Mouse (Mus musculus) bone marrow, adult 2 months (tissue): ENCODE measurements around the gene Mab21l1. TPM values are rescaled to one million over a fixed set of nuclear protein-coding genes. Genes with fewer than 3 reads are reported as not detected.

ENCODE experiments used
- H3K27ac ChIP-seq: fragments of 200-500 bp; 2 replicates; pipeline ENCODE4 v1.5.1; 2012; ENCODE audit warnings: low read depth, mild to moderate bottlenecking, control low read depth, inconsistent platforms, low read length; ENCODE audit not compliant: control insufficient read depth, poor library complexity, insufficient read depth
- H3K4me1 ChIP-seq: fragments of 200-500 bp; 2 replicates; pipeline ENCODE4 v1.6.1; 2011; ENCODE audit warnings: low read length; ENCODE audit not compliant: control insufficient read depth, insufficient read depth
- H3K4me3 ChIP-seq: fragments of 200-500 bp; replicated peaks from 2 replicates; pipeline ENCODE3; 2011; ENCODE audit warnings: mild to moderate bottlenecking, low read depth, low read length, control low read depth; ENCODE audit not compliant: control insufficient read depth
- CTCF ChIP-seq: fragments of 200-500 bp; IDR thresholded peaks from 2 replicates; pipeline ENCODE4 v1.5.1; 2011; ENCODE audit warnings: low read length, control low read depth; ENCODE audit not compliant: control insufficient read depth, insufficient read depth
- POLR2A ChIP-seq: fragments of 200-500 bp; IDR thresholded peaks from 2 replicates; pipeline ENCODE4 v1.6.1; 2011; ENCODE audit warnings: low read depth, mild to moderate bottlenecking, control low read depth, low read length, borderline replicate concordance; ENCODE audit not compliant: control insufficient read depth
- WGBS: fragments of 180-500 bp; shearing (Covaris S2); methylation state at CpG from one replicate; pipeline ENCODE4 v1.1.7; 2018; 5-methylcytosine and 5-hydroxymethylcytosine counted together
- polyA plus RNA-seq: library from polyadenylated mRNA; stranded (reverse); fragments of >200 nt; gene quantifications from 2 replicates; pipeline ENCODE4 v1.2.4, GENCODE M21; 2011; ENCODE audit warnings: low replicate concordance; ENCODE audit not compliant: missing spikeins, insufficient read depth, insufficient read length

Mab21l1 gene
- polyA plus RNA-seq, 1 experiment, result not detected

DNA sequence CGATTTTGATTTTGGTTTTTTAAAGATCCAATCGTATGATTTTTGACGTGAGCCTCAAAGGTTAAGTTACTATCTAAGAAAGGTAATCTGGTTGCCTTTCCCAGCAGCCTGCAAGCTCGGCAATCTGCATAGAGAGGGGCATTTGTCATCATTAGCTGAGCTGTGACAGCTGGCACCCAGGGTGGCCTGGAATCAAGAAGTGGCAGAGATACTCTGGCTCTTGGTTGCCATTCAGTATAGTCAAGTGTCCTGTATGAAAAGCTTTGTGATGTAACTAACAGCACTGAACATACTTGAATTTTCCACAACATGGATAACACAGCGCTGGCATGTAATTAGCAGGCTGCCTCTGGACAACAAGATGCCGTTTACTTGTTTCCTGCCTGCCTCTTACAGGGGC is 8.1 kb upstream of the Mab21l1 start:
- 80% methylated on average over 6 of the region's 6 CpGs for WGBS
- Histone ChIP-seq H3K27ac (no peak overlapping the region), H3K4me3 (no peak overlapping the region), H3K4me1 (no peaks in the 10 kb centered on the region)
- TF ChIP-seq CTCF (no peak), POLR2A (no peak)

DNA sequence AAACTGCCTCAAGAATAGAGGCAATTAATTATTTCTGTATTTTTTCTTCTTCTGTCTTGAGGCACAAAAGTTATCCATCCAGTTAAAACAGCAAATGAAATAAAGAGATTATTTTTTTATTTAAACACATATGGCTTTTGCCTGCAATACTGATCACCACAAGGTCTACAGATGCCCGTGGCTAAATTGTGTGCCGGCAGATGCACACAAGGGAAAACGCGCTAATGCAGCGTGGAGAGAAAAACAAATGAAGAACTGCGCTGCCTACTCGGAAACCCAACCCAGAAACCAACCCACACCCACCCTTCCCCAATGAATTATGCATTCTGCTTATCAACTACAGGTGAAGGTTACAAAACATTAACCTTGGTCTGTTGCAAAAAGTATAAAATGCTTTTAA is 7.1 kb upstream of the Mab21l1 start:
- no peaks in the 10 kb centered on the region for H3K4me1 ChIP-seq
- no peak overlapping the region for H3K27ac ChIP-seq
- H3K4me3 ChIP-seq, result no peak overlapping the region
- WGBS, result 83% methylated on average over 7 of the region's 7 CpGs
- TF ChIP-seq CTCF (no peak), POLR2A (no peak)

DNA sequence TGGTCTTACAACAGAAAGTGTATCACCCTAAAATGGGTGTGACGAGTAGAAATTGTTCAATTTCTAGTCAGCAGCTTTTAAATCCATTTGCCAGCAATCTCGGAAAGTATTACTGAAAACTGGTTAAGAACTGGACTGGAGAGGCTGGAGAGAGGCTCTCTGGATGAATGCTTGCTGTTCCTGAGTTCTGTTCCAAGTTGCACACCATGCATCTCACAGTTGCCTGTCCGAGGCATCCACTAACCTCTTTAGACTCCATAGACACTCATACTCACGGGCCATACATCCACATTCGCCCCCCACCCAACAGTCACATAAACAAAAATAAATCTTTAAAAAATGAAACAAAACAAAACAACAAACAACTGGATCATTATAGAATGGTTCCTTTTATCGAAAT is 6.6 kb upstream of the Mab21l1 start:
- whole genome bisulfite sequencing, result 77% methylated on average over 6 of the region's 6 CpGs
- Histone ChIP-seq H3K27ac (no peak overlapping the region), H3K4me3 (no peak overlapping the region), H3K4me1 (no peaks in the 10 kb centered on the region)
- TF ChIP-seq POLR2A (no peak), CTCF (no peak)

DNA sequence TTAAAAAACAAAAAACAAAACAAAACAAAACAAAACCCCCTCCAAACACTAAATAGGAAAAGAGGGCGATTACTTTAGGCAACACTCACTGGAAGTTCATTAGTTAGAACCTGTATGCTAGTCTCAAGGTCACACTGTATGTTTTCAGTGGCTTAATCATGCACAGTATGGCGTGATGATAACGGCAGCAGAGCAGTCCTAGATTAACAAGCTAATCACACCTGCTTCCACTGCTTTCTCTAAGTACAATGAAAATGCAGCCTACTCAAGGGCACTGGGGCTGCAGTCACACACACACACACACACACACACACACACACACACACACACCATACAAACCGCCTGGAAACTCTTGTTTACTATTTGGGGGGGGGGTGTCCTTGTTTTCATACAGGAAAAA is 4.8 kb upstream of the Mab21l1 start:
- WGBS, result 67% methylated on average over 4 of the region's 4 CpGs
- Histone ChIP-seq H3K4me1 (no peaks in the 10 kb centered on the region), H3K4me3 (no peak overlapping the region), H3K27ac (no peak overlapping the region)
- TF ChIP-seq POLR2A, result no peak
- no peak for TF ChIP-seq CTCF

DNA sequence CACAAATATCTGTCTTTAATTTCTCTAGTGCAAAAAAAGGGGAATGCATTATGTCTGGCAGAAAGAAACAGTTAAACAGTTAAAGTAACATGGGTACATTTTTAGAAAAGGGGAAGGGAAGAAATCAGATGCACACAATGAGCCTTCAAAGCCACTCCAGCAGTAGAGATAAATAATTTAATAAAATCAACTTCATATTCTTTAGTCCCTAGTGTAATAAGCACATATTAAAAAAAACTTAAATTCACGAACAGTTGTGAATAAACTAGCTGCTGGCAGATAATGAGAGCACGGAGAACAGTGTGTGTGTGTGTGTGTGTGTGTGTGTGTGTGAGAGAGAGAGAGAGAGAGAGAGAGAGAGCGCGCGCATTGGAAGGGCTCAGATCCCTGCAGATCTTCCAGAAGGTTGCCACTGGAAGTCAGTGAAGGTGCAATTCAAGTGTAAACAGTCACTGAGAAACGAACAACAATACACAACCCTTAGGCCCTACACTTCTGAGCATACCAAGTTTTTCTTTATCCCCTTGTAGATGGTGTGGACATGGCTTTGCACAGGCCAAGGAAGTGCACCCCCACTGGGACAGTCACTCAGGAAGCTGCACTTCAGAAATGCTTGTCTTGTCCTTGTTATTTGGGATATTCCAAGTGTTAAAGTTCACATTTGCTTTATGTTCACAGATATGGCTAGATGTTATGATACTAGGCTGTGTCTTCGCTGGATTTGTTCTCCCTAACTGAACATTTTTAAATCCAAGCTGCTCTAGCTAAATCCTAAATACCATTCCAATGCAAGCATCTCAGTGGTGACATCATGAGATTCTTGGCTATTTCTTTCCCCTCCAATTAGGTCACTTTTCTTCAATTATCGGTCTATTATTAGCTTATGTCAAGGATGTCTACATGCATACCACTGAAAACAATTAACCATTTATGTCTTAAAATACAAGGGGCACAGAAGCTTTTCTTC is 3.3 kb upstream of the Mab21l1 start:
- TF ChIP-seq CTCF (no peak), POLR2A (no peak)
- no peak overlapping the region for H3K27ac ChIP-seq
- H3K4me1 ChIP-seq, result no peaks in the 10 kb centered on the region
- no peak overlapping the region for H3K4me3 ChIP-seq
- 83% methylated on average over 8 of the region's 8 CpGs for whole genome bisulfite sequencing

DNA sequence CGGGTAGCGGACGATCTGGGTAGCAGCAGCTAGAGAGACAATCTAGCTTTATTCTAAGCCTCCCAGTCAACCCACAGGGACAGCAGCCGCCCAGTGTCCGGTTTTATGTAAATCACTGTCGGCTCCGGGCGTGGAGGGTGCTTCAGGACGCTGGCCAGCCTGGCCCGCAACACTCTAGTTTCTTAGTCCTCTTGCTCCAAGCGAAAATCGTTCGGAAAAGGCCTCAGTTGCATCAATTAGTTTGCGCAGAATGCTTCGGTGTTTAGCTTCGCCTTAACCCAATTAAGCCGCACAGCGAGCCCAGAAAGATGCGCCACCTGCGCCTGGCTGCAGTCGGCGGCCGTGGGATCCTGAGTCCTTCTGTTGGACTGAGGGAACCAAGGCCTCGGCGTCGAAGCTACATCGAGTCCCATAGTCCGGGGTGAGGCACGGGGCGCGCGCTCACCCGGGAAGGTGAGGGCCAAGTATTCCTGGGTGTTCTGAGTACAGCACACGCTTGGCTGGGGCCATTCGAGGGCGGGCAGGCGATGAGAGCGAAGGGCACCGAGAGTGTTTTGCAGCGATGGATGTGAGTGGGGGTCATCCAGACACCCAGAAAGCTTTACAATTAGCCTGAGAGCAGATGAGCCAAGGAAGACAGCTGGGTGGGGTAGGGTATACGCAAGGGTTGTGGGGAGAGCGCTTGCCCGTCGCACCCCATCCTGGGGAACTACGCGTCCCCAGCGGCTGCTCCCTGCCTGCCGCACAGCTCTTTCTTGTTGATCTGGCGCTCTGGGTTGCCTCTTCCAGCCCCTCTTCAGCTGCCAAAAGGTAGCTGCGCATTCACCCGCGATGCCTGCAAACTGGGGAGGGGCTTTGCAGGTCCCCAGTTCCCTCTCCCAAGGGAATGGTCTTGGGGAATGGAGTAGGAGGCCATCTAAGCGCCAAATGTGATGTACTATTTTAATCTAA is 1.9 kb upstream of the Mab21l1 start:
- H3K27ac ChIP-seq, result no peak overlapping the region
- H3K4me1 ChIP-seq, result no peaks in the 10 kb centered on the region; the same call in 1 of the 2 replicates
- 16% methylated on average over 53 of the region's 53 CpGs for WGBS
- no peak for TF ChIP-seq POLR2A
- TF ChIP-seq CTCF, result no peak
- no peak overlapping the region for H3K4me3 ChIP-seq

DNA sequence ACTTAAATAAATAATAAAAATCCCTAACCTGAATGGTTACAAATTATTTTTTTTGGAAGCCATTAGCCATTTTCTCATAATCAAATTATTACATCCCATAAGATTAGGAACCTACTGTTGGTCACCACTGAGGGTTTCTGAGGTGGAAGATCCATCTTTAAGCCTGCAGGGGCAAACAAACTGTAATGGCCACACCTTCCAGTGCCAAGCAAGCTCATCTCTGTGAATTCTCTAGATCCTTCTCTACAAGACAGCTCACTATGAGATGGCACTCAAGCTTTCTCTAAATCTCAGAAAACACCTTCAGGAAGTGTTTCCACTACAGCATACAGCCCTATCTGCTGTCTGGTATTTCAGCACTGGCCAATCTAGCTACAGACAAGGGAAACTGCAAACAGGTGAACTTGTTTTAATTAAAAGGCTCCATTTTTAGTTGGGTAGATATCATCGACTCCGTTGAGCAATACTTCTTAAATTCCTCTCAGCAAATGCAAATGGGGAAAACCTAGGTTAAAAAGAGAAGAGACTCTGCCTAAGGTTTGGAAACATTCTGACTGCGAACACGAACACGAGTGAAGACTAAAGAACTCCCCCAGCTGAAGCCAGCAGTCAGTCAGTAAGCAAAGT is 768 bp upstream of the Mab21l1 start:
- 42% methylated on average over 5 of the region's 5 CpGs for WGBS

DNA sequence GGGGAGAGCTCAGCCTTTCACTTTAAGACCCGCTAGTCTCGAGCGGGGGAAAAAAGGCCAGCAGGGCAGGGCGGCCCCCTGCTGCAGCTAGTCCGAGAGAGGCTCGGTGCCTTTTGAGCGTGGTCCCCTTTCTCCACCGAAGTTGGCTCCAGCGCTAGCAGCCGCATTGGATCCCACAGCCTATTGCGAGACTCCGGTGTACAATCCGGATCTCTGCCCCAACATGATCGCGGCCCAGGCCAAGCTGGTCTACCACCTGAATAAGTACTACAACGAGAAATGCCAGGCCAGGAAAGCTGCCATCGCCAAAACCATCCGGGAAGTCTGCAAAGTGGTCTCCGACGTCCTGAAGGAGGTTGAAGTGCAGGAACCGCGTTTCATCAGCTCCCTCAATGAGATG is 461 bp downstream of the Mab21l1 start:
- no peak overlapping the region for H3K27ac ChIP-seq
- H3K4me3 ChIP-seq, result no peak overlapping the region
- TF ChIP-seq CTCF (no peak), POLR2A (no peak)
- no peaks in the 10 kb centered on the region; the same call in 1 of the 2 replicates for H3K4me1 ChIP-seq
- WGBS, result 3% methylated on average over 22 of the region's 22 CpGs

More for the DNA sequence above, 768 bp upstream of the Mab21l1 start:
- H3K27ac ChIP-seq, result no peak overlapping the region
- H3K4me1 ChIP-seq, result no peaks in the 10 kb centered on the region; the same call in 1 of the 2 replicates
- TF ChIP-seq CTCF (no peak), POLR2A (no peak)
- H3K4me3 ChIP-seq, result no peak overlapping the region
